Mouse (Mus musculus) liver, embryonic 11.5 days (tissue): ENCODE data around the gene Hipk4. TPM values are rescaled to one million over a fixed set of nuclear protein-coding genes. Genes with fewer than 3 reads are reported as not detected.

Experiments
- ATAC-seq: fragments of 200-750 bp; cut with Nextera tagmentation; replicated peaks from 2 replicates; pipeline ENCODE4 v1.8.0; 2017; ENCODE audit warnings: moderate number of reproducible peaks, mild to moderate bottlenecking, moderate TSS enrichment, moderate library complexity; ENCODE audit not compliant: low FRiP score
- DNase-seq: peaks from one replicate; pipeline ENCODE4 v3.0.0-alpha.2; 2017; ENCODE audit warnings: low spot score
- H3K27ac ChIP-seq: fragments of 300-500 bp; sonication (generic); 2 replicates; pipeline ENCODE4 v1.5.1; 2014; ENCODE audit warnings: mild to moderate bottlenecking, low read depth, low read length, control low read depth
- H3K27me3 ChIP-seq: fragments of 300-500 bp; sonication (generic); replicated peaks from 2 replicates; pipeline ENCODE4 v1.6.1; 2014; ENCODE audit warnings: low read length, mixed read lengths; ENCODE audit not compliant: control insufficient read depth, insufficient read depth
- H3K36me3 ChIP-seq: fragments of 300-500 bp; sonication (generic); 2 replicates; pipeline ENCODE4 v1.6.1; 2014; ENCODE audit warnings: mild to moderate bottlenecking, low read length, moderate library complexity, mixed read lengths; ENCODE audit not compliant: control insufficient read depth, insufficient read depth
- H3K4me1 ChIP-seq: fragments of 300-500 bp; sonication (generic); replicated peaks from 2 replicates; pipeline ENCODE4 v1.6.1; 2014; ENCODE audit warnings: low read length, mixed read lengths; ENCODE audit not compliant: control insufficient read depth, insufficient read depth
- H3K4me2 ChIP-seq: fragments of 300-500 bp; sonication (generic); 2 replicates; pipeline ENCODE4 v1.6.1; 2014; ENCODE audit warnings: mild to moderate bottlenecking, control low read depth, moderate library complexity
- H3K4me3 ChIP-seq: fragments of 300-500 bp; sonication (generic); 2 replicates; pipeline ENCODE4 v1.5.1; 2014; ENCODE audit warnings: low read depth, low read length, control low read depth
- H3K9ac ChIP-seq: fragments of 300-500 bp; sonication (generic); 2 replicates; pipeline ENCODE4 v1.6.1; 2014; ENCODE audit warnings: low read depth, low read length, control low read depth
- H3K9me3 ChIP-seq: fragments of 300-500 bp; sonication (generic); 2 replicates; pipeline ENCODE4 v1.6.1; 2016; ENCODE audit warnings: low read length, inconsistent platforms, mixed read lengths; ENCODE audit not compliant: control insufficient read depth
- WGBS: fragments of 180-500 bp; shearing (Covaris S2); extraction: QIAGEN DNeasy Blood & Tissue Kit; methylation state at CpG from one replicate; pipeline ENCODE4 v1.1.7; 2014; 5-methylcytosine and 5-hydroxymethylcytosine counted together
- polyA plus RNA-seq: library from polyadenylated mRNA; unstranded; fragments of >200 nt; fragmentation: Nextera tagmentation; extraction: Ambion mirVana; gene quantifications from 2 replicates; pipeline ENCODE4 v1.2.1, GENCODE M21; 2014

Hipk4 gene
- polyA plus RNA-seq, 1 experiment from 2014 or later, result 0.33 TPM

DNA sequence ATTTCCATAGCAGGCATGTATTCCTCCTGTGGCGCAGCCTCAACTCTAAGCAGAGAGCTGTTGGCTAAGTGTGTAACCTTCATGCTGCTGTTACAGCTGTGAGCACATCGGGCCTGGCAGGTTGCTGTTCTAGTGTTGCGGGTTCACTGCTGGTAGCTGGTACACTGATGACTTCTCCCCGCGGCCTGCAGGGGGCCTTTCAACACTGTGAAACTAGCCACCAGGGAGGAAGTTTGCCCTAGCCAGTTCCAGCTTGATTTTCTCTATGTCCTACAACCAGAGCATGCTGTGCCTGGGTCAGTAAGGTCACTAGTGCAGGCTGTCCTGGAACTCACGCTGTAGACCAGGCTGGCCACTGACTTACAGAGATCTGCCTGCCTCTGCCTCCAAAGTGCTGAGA lies 53.8 kb downstream of the Hipk4 start:
- no peaks in the 10 kb centered on the region for H3K27me3 ChIP-seq
- H3K9ac ChIP-seq, result no peak overlapping the region
- DNase-seq, result no peak
- H3K4me3 ChIP-seq, result no peak overlapping the region
- no peaks in the 10 kb centered on the region for H3K9me3 ChIP-seq
- H3K36me3 ChIP-seq, result peaks cover 41% of the 10 kb centered on the region
- 65% methylated on average over 6 of the region's 6 CpGs for WGBS
- H3K4me2 ChIP-seq, result no peak overlapping the region
- no peak overlapping the region for H3K27ac ChIP-seq
- peak; percentile 33; the same call in 1 of the 2 replicates for ATAC-seq
- H3K4me1 ChIP-seq, result no peaks in the 10 kb centered on the region

DNA sequence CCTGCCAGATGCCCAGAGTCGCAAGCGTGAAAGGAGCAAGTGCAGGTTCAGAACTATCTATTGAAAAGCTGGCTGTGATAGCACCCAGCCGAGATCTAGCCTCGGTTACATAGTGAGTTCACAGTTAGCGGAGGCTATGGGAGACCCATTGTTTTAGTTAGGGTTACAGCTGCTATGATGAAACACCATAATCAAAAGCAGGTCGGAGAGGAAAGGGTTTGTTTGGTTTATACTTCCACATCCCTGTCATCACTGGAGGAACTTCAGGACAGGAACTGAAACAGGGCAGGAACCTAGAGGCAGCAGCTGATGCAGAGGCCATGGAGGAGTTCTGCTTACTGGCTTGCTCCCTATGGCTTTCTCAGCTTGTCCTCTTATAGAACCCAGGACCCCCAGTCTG lies 54.5 kb downstream of the Hipk4 start:
- H3K9me3 ChIP-seq, result no peaks in the 10 kb centered on the region
- 91% methylated on average over 6 of the region's 6 CpGs for WGBS
- H3K4me1 ChIP-seq, result no peaks in the 10 kb centered on the region
- H3K4me2 ChIP-seq, result no peak overlapping the region
- H3K4me3 ChIP-seq, result no peak overlapping the region
- H3K36me3 ChIP-seq, result peaks cover 35% of the 10 kb centered on the region
- ATAC-seq (no peak), DNase-seq (no peak)
- no peaks in the 10 kb centered on the region for H3K27me3 ChIP-seq
- H3K27ac ChIP-seq, result no peak overlapping the region
- H3K9ac ChIP-seq, result no peak overlapping the region

DNA sequence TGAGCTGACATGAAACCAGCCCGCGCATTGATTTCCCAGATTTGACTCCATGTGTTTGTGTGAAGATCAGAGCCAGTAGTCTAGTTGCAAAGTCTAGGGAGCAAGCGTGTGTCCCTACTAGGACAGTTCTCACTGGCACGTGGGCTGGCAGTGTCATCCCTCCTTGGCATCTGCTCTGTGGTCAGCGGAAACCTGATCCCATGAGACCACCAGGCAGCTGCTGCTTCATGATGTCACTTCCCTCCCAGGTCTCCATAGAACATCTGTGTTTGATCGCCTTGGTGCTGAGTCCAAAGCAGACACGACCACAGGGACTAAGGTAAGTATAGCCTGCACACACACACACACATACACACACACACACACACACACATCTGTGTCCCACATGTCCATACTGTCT lies 55.4 kb downstream of the Hipk4 start:
- no peak for DNase-seq
- peaks cover 35% of the 10 kb centered on the region for H3K36me3 ChIP-seq
- ATAC-seq, result no peak

DNA sequence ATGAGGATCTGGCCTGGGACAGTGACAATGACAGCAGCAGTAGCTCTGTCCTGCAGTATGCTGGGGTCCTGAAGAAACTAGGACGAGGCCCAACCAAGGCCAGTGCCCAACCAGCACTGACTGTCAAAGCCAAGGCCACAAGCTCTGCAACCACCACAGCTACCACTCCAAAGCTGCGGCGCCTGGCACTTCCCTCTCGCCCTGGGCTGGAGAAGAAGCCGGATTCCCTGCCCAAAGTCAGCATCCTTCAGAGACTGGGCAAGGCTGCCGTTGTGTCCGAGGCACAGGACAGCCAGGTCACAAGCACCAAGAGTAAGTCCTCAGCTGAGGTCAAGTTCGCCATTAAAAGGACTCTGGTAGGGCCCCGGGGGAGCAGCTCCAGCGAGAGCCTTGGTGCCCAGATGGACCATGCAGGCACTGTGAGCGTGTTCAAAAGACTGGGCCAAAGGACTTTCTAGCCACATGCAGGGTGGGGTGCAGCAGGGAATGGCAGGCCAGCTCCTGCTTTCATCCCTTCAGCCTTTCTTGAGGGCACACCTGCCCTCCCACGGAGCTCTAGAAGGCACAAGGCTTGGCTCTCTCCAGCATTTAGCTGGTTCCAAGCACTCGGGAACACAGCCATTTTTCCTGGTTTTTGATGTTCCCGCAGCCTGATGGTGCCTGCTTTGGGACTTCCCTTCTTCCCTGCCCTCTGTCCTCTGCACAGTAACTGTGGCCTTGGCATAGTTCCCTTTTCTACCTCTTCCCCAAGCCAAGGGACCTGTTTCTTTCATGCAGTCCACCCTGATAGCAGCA lies 57.5 kb downstream of the Hipk4 start:
- WGBS, result 87% methylated on average over 14 of the region's 14 CpGs
- no peaks in the 10 kb centered on the region for H3K9me3 ChIP-seq
- no peak overlapping the region for H3K4me3 ChIP-seq
- H3K4me1 ChIP-seq, result no peaks in the 10 kb centered on the region
- DNase-seq, result no peak
- no peak overlapping the region for H3K4me2 ChIP-seq
- peaks cover 26% of the 10 kb centered on the region for H3K36me3 ChIP-seq
- no peak for ATAC-seq
- H3K27me3 ChIP-seq, result no peaks in the 10 kb centered on the region
- no peak overlapping the region for H3K27ac ChIP-seq
- no peak overlapping the region for H3K9ac ChIP-seq

More for the DNA sequence above, 55.4 kb downstream of the Hipk4 start:
- Histone ChIP-seq H3K9ac (no peak overlapping the region), H3K4me2 (no peak overlapping the region), H3K4me1 (no peaks in the 10 kb centered on the region), H3K27ac (no peak overlapping the region), H3K27me3 (no peaks in the 10 kb centered on the region), H3K4me3 (no peak overlapping the region), H3K9me3 (no peaks in the 10 kb centered on the region)
- WGBS, result 91% methylated on average over 7 of the region's 7 CpGs

Other genes starting within 250 kb of the Hipk4 start
- 7.1 and 10.2 TPM in 2 replicates for gene Ltbp4, start 185.6 kb upstream of the Hipk4 start, polyA plus RNA-seq
- gene Shkbp1, start 167.2 kb upstream of the Hipk4 start, polyA plus RNA-seq, result 46.8 and 49.6 TPM in 2 replicates
- 0.43 and 1.2 TPM in 2 replicates for gene Gm20479, start 165.8 kb upstream of the Hipk4 start, polyA plus RNA-seq
- gene Sptbn4, start 75.6 kb upstream of the Hipk4 start, polyA plus RNA-seq, result 0.17 and 0.19 TPM in 2 replicates
- gene Blvrb, start 75.3 kb upstream of the Hipk4 start, polyA plus RNA-seq, result 581 and 583 TPM in 2 replicates
- 20.6 and 21.5 TPM in 2 replicates for gene Sertad3, start 49.5 kb upstream of the Hipk4 start, polyA plus RNA-seq
- gene Sertad1, start 36.4 kb upstream of the Hipk4 start, polyA plus RNA-seq, result 23.0 and 24.3 TPM in 2 replicates
- 0.80 and 0.84 TPM in 2 replicates for gene Prx, start 23.9 kb upstream of the Hipk4 start, polyA plus RNA-seq
- 39.3 and 44.4 TPM in 2 replicates for gene Pld3, start 30.0 kb downstream of the Hipk4 start, polyA plus RNA-seq
- gene 2310022A10Rik, start 30.0 kb downstream of the Hipk4 start, polyA plus RNA-seq, result 33.9 and 35.1 TPM in 2 replicates
- gene Akt2, start 68.3 kb downstream of the Hipk4 start, polyA plus RNA-seq, result 68.4 and 70.1 TPM in 2 replicates
- not detected in 2 replicates for gene Ttc9b, start 130.6 kb downstream of the Hipk4 start, polyA plus RNA-seq
- gene Map3k10, start 151.3 kb downstream of the Hipk4 start, polyA plus RNA-seq, result 4.8 and 5.6 TPM in 2 replicates
- gene Zfp607b, start 166.1 kb downstream of the Hipk4 start, polyA plus RNA-seq, result 1.6 and 3.0 TPM in 2 replicates
- gene Zfp60, start 208.1 kb downstream of the Hipk4 start, polyA plus RNA-seq, result 15.8 and 17.5 TPM in 2 replicates